ENCODE assay signal across 8 mouse cellular contexts in the genomic region with DNA sequence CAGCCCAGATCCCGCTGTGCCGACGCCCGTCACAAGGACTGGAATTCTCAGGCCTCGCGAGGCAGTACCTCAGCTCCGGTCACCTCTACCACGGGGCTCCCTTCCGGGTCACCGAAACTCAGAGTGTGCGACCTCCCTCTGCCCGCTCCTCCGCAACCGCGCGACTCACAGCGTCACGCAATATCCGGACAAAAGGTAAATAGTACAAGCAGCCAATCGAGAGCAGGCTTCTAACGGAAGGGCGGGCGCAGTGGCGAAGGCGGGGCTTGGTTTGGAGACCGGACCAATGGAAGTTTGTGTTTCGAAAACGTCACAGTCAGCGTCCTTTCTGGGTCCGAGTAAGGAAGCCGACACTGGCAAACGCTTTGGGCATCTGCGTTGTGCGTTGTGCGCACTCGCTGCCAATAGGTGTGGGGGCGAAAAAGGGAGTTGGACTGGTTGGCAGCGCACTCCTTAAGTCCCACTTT. TPM values are rescaled to one million over a fixed set of nuclear protein-coding genes. Genes with fewer than 3 reads are reported as not detected.
A peak's percentile ranks its signal among the peaks of the same experiment; 100 is the strongest.
DNase-seq lines count a peak whose midpoint lies in the region; ATAC-seq and TF ChIP-seq lines count a peak whose summit lies in the region.

A gene (minus strand): TSS at position 146 of the 467 bp plus-strand sequence.

- H3K9ac ChIP-seq in ES-Bruce4 (ENCODE audit: low read depth, poor library complexity, severe bottlenecking): peak within 1 kb of the TSS; percentile 94
- peak within 1 kb of the TSS; percentile 91 for H3K9ac ChIP-seq in forebrain, embryonic 13.5 days
- peak within 1 kb of the TSS; percentile 82 for H3K9ac ChIP-seq in liver, postnatal 0 days (replicated peaks)
- H3K9ac ChIP-seq in neural tube, embryonic 14.5 days (replicated peaks; ENCODE audit: low read depth, low read length): peak within 1 kb of the TSS; percentile 93

- H3K4me3 ChIP-seq in ES-Bruce4 (ENCODE audit: low read depth, low read length): peak within 1 kb of the TSS; percentile 85
- peak within 1 kb of the TSS; percentile 91 for H3K4me3 ChIP-seq in forebrain, embryonic 13.5 days
- peak within 1 kb of the TSS; percentile 83 for H3K4me3 ChIP-seq in liver, postnatal 0 days (ENCODE audit: low read depth, low read length)
- peak within 1 kb of the TSS; percentile 92 for H3K4me3 ChIP-seq in neural tube, embryonic 14.5 days (ENCODE audit: low read depth, low read length)

- WGBS in forebrain, embryonic 13.5 days: 0% methylated on average over 38 of the region's 38 CpGs
- WGBS in large intestine, adult 2 months: under 1% methylated on average over 38 of the region's 38 CpGs
- 1% methylated on average over 38 of the region's 38 CpGs for WGBS in liver, postnatal 0 days (ENCODE audit: insufficient replicate concordance)
- under 1% methylated on average over 38 of the region's 38 CpGs for WGBS in neural tube, embryonic 14.5 days

- intact Hi-C loops in heart, postnatal 10 days (cut with DNase I): no loop called here

- no peaks in the 10 kb centered on the region for H3K4me1 ChIP-seq in ES-Bruce4 (ENCODE audit: control insufficient read depth, insufficient read depth, low read length)
- H3K4me1 ChIP-seq in forebrain, embryonic 13.5 days: peaks cover 9% of the 10 kb centered on the region
- peaks cover 4% of the 10 kb centered on the region for H3K4me1 ChIP-seq in liver, postnatal 0 days (ENCODE audit: insufficient read depth)
- H3K4me1 ChIP-seq in neural tube, embryonic 14.5 days (ENCODE audit: control insufficient read depth, insufficient read depth, low read length): peaks cover 6% of the 10 kb centered on the region

- TF ChIP-seq CTCF in ES-Bruce4 (IDR thresholded peaks at IDR 0.05; ENCODE audit: low read depth, low read length): no peak
- no peak; the same call in 1 of the 2 replicates for TF ChIP-seq CTCF in liver, postnatal 0 days (IDR thresholded peaks at IDR 0.05; ENCODE audit: low read depth)

- no peaks in the 10 kb centered on the region for H3K27me3 ChIP-seq in ES-Bruce4 (ENCODE audit: control insufficient read depth, insufficient read depth, low read length, poor library complexity, severe bottlenecking)
- no peaks in the 10 kb centered on the region for H3K27me3 ChIP-seq in forebrain, embryonic 13.5 days
- no peaks in the 10 kb centered on the region for H3K27me3 ChIP-seq in liver, postnatal 0 days (ENCODE audit: insufficient read depth, low read length)
- H3K27me3 ChIP-seq in neural tube, embryonic 14.5 days (ENCODE audit: control insufficient read depth, insufficient read depth, low read length): no peaks in the 10 kb centered on the region

- no peak for TF ChIP-seq EP300 in ES-Bruce4 (IDR thresholded peaks at IDR 0.05; ENCODE audit: insufficient read depth, low read depth, low read length)
- peak; percentile 26; the same call in 1 of the 2 replicates for TF ChIP-seq EP300 in liver, postnatal 0 days (IDR thresholded peaks at IDR 0.05; ENCODE audit: low read depth)

- peaks cover 28% of the 10 kb centered on the region for H3K36me3 ChIP-seq in ES-Bruce4 (ENCODE audit: control insufficient read depth, insufficient read depth, low read length, poor library complexity, severe bottlenecking)
- peaks cover 23% of the 10 kb centered on the region for H3K36me3 ChIP-seq in forebrain, embryonic 13.5 days (ENCODE audit: poor library complexity, severe bottlenecking)
- H3K36me3 ChIP-seq in liver, postnatal 0 days (replicated peaks; ENCODE audit: insufficient read depth, low read length): peaks cover 29% of the 10 kb centered on the region
- H3K36me3 ChIP-seq in neural tube, embryonic 14.5 days (ENCODE audit: control insufficient read depth, insufficient read depth, low read length): peaks cover 7% of the 10 kb centered on the region; the same call in 1 of the 2 replicates

- peak; percentile 49 for TF ChIP-seq POLR2A in ES-Bruce4 (IDR thresholded peaks at IDR 0.05; ENCODE audit: insufficient read depth, low read length)

- peak; percentile 99 for ATAC-seq in cerebellum, adult (ENCODE audit: insufficient number of reproducible peaks, low FRiP score, low TSS enrichment)
- peak; percentile 99 for ATAC-seq in forebrain, embryonic 13.5 days
- peak; percentile 98 for ATAC-seq in liver, postnatal 0 days
- ATAC-seq in neural tube, embryonic 14.5 days (ENCODE audit: low read depth): peak; percentile 100

- peak within 1 kb of the TSS; percentile 63 for H3K4me2 ChIP-seq in forebrain, embryonic 13.5 days
- peak within 1 kb of the TSS; percentile 75 for H3K4me2 ChIP-seq in liver, postnatal 0 days (ENCODE audit: low read depth, low read length)
- peak within 1 kb of the TSS; percentile 62 for H3K4me2 ChIP-seq in neural tube, embryonic 14.5 days (ENCODE audit: low read depth, low read length)

- H3K9me3 ChIP-seq in ES-Bruce4 (replicated peaks; ENCODE audit: control insufficient read depth, insufficient read depth, low read length, poor library complexity, severe bottlenecking): peaks cover 4% of the 10 kb centered on the region
- H3K9me3 ChIP-seq in forebrain, embryonic 13.5 days (replicated peaks): no peaks in the 10 kb centered on the region
- H3K9me3 ChIP-seq in liver, postnatal 0 days (ENCODE audit: low read length): no peaks in the 10 kb centered on the region
- no peaks in the 10 kb centered on the region for H3K9me3 ChIP-seq in neural tube, embryonic 14.5 days (ENCODE audit: control insufficient read depth, low read length)

- peak; percentile 98 for DNase-seq in heart, postnatal 10 days
- peak; percentile 88 for DNase-seq in large intestine, adult 2 months (ENCODE audit: low read depth, low spot score)
- DNase-seq in liver, postnatal 0 days: peak; percentile 97
- DNase-seq in testis, postnatal 10 days (ENCODE audit: low spot score): peak; percentile 97

- H3K27ac ChIP-seq in ES-Bruce4 (ENCODE audit: insufficient read depth, low read length): peak within 1 kb of the TSS; percentile 22; the same call in 1 of the 2 replicates
- H3K27ac ChIP-seq in forebrain, embryonic 13.5 days: peak within 1 kb of the TSS; percentile 44; the same call in 1 of the 2 replicates
- peak within 1 kb of the TSS; percentile 90 for H3K27ac ChIP-seq in liver, postnatal 0 days (ENCODE audit: low read depth)
- peak within 1 kb of the TSS; percentile 78 for H3K27ac ChIP-seq in neural tube, embryonic 14.5 days (ENCODE audit: low read depth, low read length)

RNA-seq across cellular contexts. Expression of the gene that starts here (rescaled TPM):
- polyA plus RNA-seq in ES-Bruce4 (2011; ENCODE audit: insufficient read depth, insufficient read length, low read depth, missing spikeins): 206 and 224 TPM in 2 replicates
- polyA plus RNA-seq in forebrain, embryonic 13.5 days (2015; fragmentation: Nextera tagmentation; extraction: Ambion mirVana): 175 and 183 TPM in 2 replicates
- total RNA-seq in heart, postnatal 10 days (2021): 100 to 1,000 TPM; 503 to 525 TPM
- 118 and 144 TPM in 2 replicates for polyA plus RNA-seq in large intestine, adult 2 months (2012; rRNA removed)
- polyA plus RNA-seq in liver, postnatal 0 days (2015; fragmentation: Nextera tagmentation; extraction: Ambion mirVana): 185 and 210 TPM in 2 replicates
- 212 and 219 TPM in 2 replicates for polyA plus RNA-seq in neural tube, embryonic 14.5 days (2014; fragmentation: Nextera tagmentation; extraction: Ambion mirVana)

Comparison
In these comparisons a context has a peak if more than half of its experiments do, and no peak if none do; other contexts are left out.
1. Peak in every context shown above with its lines: DNase-seq, ATAC-seq, H3K4me3 ChIP-seq and H3K27ac ChIP-seq.
2. H3K27ac ChIP-seq: peak in every context shown above with its lines; median percentile 90 in liver, postnatal 0 days; 78 in neural tube, embryonic 14.5 days; 44 in forebrain, embryonic 13.5 days; 22 in ES-Bruce4.